Mouse (Mus musculus) hindlimb bud, embryonic 11.5 days (tissue): Measurements from ENCODE around the gene Tcp10a.
"Not testable (repeated sequence)": the region's sequence is repeated elsewhere in the genome, so short reads cannot be mapped to it uniquely, and the experiment has no call there.

Experiments used
- DNase-seq: peaks from one replicate; pipeline ENCODE4 v3.0.0-alpha.2; 2012; ENCODE audit warnings: low read depth, low spot score; ENCODE audit errors: extremely low spot score

Tcp10a gene

DNA sequence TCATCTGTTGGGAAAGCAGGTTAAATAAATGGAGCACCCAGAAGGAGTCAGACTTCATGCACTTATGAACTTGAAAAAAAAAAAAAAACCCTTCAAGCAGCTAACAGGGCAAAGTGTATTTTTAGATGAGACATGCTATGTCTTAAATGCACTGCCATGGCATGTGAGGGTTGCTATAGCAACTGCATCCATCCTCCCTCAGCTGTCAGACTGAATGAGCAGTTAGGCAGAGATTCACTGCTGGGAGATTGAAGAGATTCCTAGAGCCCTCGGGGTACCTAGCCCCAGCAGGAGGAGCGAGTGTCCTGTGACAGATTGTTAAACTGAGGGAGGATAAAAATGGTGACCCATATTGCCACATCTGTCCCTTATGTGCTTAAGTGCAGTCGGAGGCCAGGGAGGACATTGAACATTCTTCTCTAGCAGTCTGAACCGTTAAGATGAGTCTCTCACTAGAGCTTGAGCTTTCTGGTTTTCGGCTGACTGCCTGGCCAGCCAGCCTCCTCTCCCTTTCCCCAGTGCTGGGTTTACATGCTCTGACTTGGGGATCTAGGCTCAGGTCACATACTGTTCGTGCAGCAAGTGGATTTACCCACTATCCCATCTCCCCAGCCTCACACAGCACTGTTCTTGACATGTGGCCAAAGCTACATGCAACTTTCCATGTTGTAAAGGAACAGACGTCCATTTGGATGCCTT is 42.4 kb downstream of the Tcp10a start:
- DNase-seq, result not testable (repeated sequence)

GRCm38 (mm10) chr17:7369401-7369800 is 45.0 kb downstream of the Tcp10a start:
- not testable (repeated sequence) for DNase-seq

DNA sequence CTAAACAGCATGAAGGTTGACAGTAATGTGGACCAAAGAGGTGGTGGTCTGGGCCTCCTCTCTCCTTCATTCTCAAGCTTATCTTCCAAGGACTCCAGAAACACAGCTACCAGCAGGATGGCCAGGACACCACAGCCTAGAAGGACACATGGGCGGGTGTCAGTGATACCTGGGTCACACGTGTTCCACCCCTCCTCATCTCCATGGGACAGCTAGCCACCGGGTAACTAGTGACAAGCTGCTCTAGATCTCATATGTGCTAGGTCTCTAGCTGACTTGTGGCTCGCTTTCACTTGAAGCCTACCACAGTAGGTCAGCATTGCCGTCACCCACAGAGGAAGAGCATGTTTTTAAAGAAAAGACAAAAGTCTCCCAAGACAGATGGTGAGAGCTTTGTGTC is 47.4 kb downstream of the Tcp10a start, which contains the start of gene Gm49630:
TSS of gene Gm49630 (minus strand) at position 101 of the 400 bp plus-strand sequence.
- not testable (repeated sequence) for DNase-seq

- DNase-seq, result not testable (repeated sequence)
Measured at GRCm38 (mm10) chr17:7376951-7377700, 52.7 kb downstream of the Tcp10a start.

GRCm38 (mm10) chr17:7377907-7378306 is 53.5 kb downstream of the Tcp10a start:
- not testable (repeated sequence) for DNase-seq

DNA sequence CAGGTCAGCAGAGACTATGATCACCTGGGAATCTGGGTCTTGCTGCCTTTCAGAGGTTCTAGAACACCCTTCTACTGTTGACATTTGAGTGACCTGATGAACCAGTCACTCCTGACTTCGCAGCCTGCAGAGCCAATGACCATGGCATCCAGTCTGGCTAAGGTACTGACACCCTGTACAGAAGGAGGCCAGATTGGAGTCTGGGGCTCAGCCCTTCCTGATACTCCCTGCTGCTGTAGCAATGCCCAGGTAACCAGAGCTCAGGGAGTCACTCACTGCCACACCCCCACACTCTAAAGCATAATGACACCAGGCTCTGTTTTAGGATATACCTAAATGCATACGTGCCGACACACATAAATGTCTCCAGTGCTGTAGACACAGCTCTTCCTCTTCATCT is 58.3 kb downstream of the Tcp10a start:
- DNase-seq, result not testable (repeated sequence)

DNA sequence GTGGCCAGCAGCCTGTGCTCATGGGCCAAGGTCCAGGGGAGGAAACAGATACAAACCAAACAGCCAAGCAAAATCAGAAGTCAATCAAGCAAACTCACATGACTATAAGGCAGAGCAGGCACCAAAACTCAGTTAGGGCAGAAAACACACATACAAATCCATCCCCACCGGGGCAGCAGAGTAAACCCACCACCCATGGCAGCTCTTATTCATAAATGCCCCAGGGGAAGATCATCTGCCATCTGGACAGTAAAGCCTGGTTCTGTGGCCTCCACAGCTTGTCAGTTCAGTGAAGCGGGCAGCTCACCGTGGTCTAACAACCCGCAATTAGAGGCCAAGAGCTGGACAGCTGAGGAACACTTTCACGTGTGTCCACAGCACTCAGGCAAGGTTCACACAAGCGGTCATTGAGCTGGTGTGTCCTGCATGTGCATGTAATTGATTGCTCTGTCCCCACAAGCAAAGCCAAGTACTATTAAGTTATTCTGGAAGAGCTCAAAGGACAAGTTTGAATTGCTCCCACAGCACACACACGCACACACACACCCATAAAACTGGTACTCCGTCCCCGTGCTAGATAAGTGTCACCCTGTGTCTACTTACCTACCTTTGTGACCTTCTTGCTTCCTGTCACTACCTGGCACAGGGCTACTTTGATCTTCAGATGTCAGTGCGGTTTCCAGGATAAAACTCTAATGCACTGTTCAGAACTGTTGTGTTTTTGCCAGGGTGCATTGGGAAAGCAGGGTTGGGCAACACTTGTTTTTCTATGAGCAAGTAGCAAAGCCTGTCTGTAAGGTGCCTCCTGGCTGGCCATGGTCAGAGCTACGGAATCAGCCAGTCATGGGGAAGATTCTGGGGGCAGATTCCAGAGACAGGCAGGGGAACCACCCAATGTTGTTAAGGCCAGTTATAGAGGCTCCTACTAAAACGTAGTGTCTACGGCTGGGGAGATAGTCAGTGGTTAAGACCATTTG is 59.0 kb downstream of the Tcp10a start:
- DNase-seq, result not testable (repeated sequence)

- not testable (repeated sequence) for DNase-seq
Measured at GRCm38 (mm10) chr17:7385364-7385763, 60.9 kb downstream of the Tcp10a start, which contains the start of gene Unc93a2. Gene Unc93a2 (minus strand): TSS chr17:7385464.

DNA sequence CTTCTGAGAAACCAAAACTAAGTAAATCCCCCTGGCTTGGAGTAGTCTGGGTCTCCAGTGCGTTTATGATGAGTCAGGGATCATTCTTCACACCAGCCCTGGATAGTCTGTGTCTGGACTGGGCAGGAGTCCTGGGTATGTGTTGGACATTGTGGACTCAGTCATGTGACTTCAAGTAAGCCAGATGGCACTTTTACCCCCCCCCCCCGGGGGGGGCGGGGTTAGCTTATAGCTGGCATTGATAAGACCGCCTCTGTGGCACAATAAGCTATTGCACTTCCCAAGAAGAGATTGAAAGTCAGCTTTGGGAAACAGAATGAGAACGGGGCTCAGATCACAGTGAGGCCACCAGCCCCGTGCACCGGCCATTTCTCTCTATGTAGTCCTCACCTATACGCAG is 61.6 kb downstream of the Tcp10a start:
- DNase-seq, result not testable (repeated sequence)

- DNase-seq, result not testable (repeated sequence)
Measured at GRCm38 (mm10) chr17:7388341-7388957, 64.0 kb downstream of the Tcp10a start.

DNA sequence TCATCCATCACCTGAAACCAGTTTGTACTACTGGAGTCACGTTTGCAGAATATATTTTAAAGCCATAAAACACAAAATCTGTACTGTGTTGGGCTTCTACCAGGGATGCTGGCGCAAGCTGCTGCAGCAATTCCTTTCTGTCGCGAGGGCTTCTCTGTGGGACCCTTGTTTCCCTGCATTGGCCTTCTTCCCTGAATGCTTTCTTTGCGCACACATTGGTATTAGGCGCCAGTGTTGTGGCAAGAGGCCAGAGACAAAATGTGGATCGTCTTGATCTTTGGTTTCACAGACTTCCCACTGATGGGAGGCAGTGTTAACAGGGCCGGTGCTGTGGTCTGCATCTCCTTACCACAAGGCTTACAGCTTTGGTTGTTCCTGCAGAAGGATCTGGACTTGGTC is 64.5 kb downstream of the Tcp10a start:
- DNase-seq, result not testable (repeated sequence)

DNA sequence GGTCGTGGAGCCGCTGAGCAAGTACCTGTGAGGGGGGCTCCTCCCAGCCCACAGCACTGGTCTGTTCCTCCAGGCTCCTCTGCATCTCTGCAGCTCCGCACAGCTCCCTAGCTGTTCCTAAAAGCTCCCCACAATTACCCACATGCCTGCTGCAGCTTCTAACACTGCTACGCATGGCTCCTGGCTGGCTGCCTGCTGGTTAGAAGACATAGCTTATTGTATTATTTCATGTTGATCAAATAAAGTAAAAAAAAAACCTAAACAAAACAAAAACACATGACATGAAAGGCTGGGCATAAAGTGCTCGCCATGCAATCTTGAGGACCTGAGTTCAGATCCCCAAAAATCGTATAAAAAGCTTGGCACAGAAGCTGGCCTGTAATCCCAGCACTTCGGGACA is 65.5 kb downstream of the Tcp10a start:
- DNase-seq, result not testable (repeated sequence)

DNA sequence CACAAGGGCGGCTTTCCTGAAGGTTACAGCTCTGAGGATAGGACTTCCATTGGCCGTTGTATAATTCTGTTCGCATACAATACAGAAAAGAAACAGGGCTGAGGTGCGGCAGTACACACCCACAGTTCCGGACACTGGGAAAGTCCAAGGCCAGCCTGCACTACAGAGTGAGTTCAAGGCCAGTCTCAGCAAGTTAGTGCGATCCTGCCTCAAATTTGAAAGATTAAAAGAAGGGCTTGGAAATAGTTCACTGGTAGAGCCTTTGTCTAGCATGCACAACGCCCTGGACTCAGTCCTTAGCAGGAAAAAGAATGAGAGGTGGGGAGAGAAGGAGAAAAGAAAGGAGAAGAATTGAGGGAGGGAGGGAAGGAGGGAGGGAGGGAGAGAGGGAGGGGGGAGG is 70.7 kb downstream of the Tcp10a start:
- not testable (repeated sequence) for DNase-seq
